Mouse (Mus musculus): Measurements from ENCODE around the gene Ntn4.

Ntn4 gene

GRCm38 (mm10) chr10:93730514-93730913 lies 90.0 kb downstream of the Ntn4 start:
- DNase-seq (ENCODE audit: low spot score in 2 of 2), result no peak

GRCm38 (mm10) chr10:93731248-93731691 lies 90.8 kb downstream of the Ntn4 start:
- no peak for DNase-seq (ENCODE audit: low spot score in 2 of 2)

- DNase-seq (ENCODE audit: low spot score in 2 of 2), result no peak
Observed at GRCm38 (mm10) chr10:93736114-93736645, 95.7 kb downstream of the Ntn4 start.

GRCm38 (mm10) chr10:93737080-93737479 lies 96.6 kb downstream of the Ntn4 start:
- DNase-seq (ENCODE audit: low spot score in 2 of 2), result no peak

- DNase-seq (ENCODE audit: low spot score in 2 of 2), result no peak
Observed at GRCm38 (mm10) chr10:93741446-93742096, 101.1 kb downstream of the Ntn4 start.

GRCm38 (mm10) chr10:93742097-93742446 lies 101.6 kb downstream of the Ntn4 start:
- no peak for DNase-seq (ENCODE audit: low spot score in 2 of 2)

GRCm38 (mm10) chr10:93742598-93742997 lies 102.1 kb downstream of the Ntn4 start:
- no peak for DNase-seq (ENCODE audit: low spot score in 2 of 2)

GRCm38 (mm10) chr10:93749267-93750192 lies 109.0 kb downstream of the Ntn4 start:
- DNase-seq (ENCODE audit: low spot score in 2 of 2), result peak; percentile 11 to 35

- DNase-seq (ENCODE audit: low spot score in 2 of 2), result no peak
Observed at GRCm38 (mm10) chr10:93751302-93751701, 110.8 kb downstream of the Ntn4 start.

- no peak for DNase-seq (ENCODE audit: low spot score in 2 of 2)
Observed at GRCm38 (mm10) chr10:93753711-93754391, 113.4 kb downstream of the Ntn4 start.

GRCm38 (mm10) chr10:93756211-93756610 lies 115.7 kb downstream of the Ntn4 start:
- DNase-seq (ENCODE audit: low spot score in 2 of 2), result no peak

- no peak for DNase-seq (ENCODE audit: low spot score in 2 of 2)
Observed at GRCm38 (mm10) chr10:93759644-93760043, 119.2 kb downstream of the Ntn4 start.

- DNase-seq (ENCODE audit: low spot score in 2 of 2), result no peak
Observed at GRCm38 (mm10) chr10:93760429-93760828, 119.9 kb downstream of the Ntn4 start.

GRCm38 (mm10) chr10:93763074-93763473 lies 122.6 kb downstream of the Ntn4 start:
- DNase-seq (ENCODE audit: low spot score in 2 of 2), result no peak

- DNase-seq (ENCODE audit: low spot score in 2 of 2), result no peak
Observed at GRCm38 (mm10) chr10:93766221-93766620, 125.7 kb downstream of the Ntn4 start.

GRCm38 (mm10) chr10:93767245-93767644 lies 126.8 kb downstream of the Ntn4 start:
- no peak for DNase-seq (ENCODE audit: low spot score in 2 of 2)

GRCm38 (mm10) chr10:93768222-93768621 lies 127.7 kb downstream of the Ntn4 start:
- DNase-seq (ENCODE audit: low spot score in 2 of 2), result no peak

GRCm38 (mm10) chr10:93771931-93772465 lies 131.5 kb downstream of the Ntn4 start:
- DNase-seq (ENCODE audit: low spot score in 2 of 2), result no peak

- DNase-seq (ENCODE audit: low spot score in 2 of 2), result no peak
Observed at GRCm38 (mm10) chr10:93772492-93772891, 132.0 kb downstream of the Ntn4 start.

GRCm38 (mm10) chr10:93776731-93777151 lies 136.3 kb downstream of the Ntn4 start:
- DNase-seq (ENCODE audit: low spot score in 2 of 2), result no peak

- DNase-seq (ENCODE audit: low spot score in 2 of 2), result peak; percentile 26 to 67
Observed at GRCm38 (mm10) chr10:93777372-93777771, 136.9 kb downstream of the Ntn4 start.
